Mouse (Mus musculus) macrophage (primary cell): Measurements from ENCODE around the gene Duxbl3. TPM values are rescaled to one million over a fixed set of nuclear protein-coding genes. Genes with fewer than 3 reads are reported as not detected.

Experiments used
- polyA plus RNA-seq: library from polyadenylated mRNA; stranded (reverse); fragments of 250-400 nt; gene quantifications from 3 replicates; pipeline ENCODE4 v1.2.4, GENCODE M21; 2018; ENCODE audit warnings: inconsistent platforms

Duxbl3 gene
- polyA plus RNA-seq, 1 experiment from 2014 or later: not detected

Other genes starting within 250 kb of the Duxbl3 start
- gene Gm9780, start 215.3 kb upstream of the Duxbl3 start, polyA plus RNA-seq: not detected in 3 replicates
- gene Tmem254c, start 190.6 kb upstream of the Duxbl3 start, polyA plus RNA-seq: 2.1 to 3.6 TPM in 2 of 3 replicates, not detected in the other
- not detected in 3 replicates for gene Cphx2, start 176.4 kb upstream of the Duxbl3 start, polyA plus RNA-seq
- gene Cphx3, start 175.7 kb upstream of the Duxbl3 start, polyA plus RNA-seq: not detected in 3 replicates
- not detected in 3 replicates for gene Duxbl2, start 139.6 kb upstream of the Duxbl3 start, polyA plus RNA-seq
- not detected in 3 replicates for gene Plac9b, start 75.5 kb upstream of the Duxbl3 start, polyA plus RNA-seq
- 10.3 to 18.0 TPM (median 14.9 TPM) in 3 replicates for gene Tmem254b, start 50.9 kb upstream of the Duxbl3 start, polyA plus RNA-seq